In the genomic region with DNA sequence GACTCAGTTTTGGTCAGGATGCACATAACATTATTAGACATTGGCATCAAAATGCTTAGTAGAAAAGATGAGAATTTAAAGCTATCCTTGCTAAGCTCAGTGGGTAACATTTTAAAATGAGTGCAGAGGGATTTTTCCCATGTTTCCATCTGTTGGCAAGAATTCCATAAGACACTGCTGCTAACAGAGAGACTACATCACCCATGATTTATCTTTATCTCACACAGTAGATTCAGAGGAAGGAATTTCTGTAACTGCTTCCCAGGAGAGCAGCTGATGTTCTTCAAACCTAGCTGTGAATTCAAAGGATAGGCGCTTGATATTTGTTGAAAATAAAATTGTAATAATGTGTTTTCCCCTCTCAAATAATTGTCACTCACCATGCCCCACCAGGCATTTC, we compare ENCODE assay signal across 21 mouse cellular contexts.
A peak's percentile ranks its signal among the peaks of the same experiment; 100 is the strongest.
DNase-seq lines count a peak whose midpoint lies in the region; ATAC-seq and TF ChIP-seq lines count a peak whose summit lies in the region.
"Had no signal": no experiment of that assay in that cellular context is flagged by ENCODE, and none has a peak within 500 bp of the region (broad histone marks: within the 10 kb centered on the region; RNA-seq: fewer than 3 reads in every experiment).

No protein-coding gene starts in this region.

- no peak overlapping the region for H3K4me2 ChIP-seq in intestine, embryonic 14.5 days (ENCODE audit: low read length)
- H3K4me2 ChIP-seq in intestine, embryonic 16.5 days (ENCODE audit: low read depth, low read length): no peak overlapping the region
- H3K4me2 ChIP-seq in lung, embryonic 14.5 days: no peak overlapping the region
- H3K4me2 ChIP-seq in midbrain, embryonic 14.5 days (ENCODE audit: low read length): no peak overlapping the region
- H3K4me2 ChIP-seq: embryonic facial prominence, embryonic 12.5 days; forebrain, embryonic 12.5 days had no signal

- DNase-seq in frontal cortex, postnatal 14 days (ENCODE audit: low spot score in 2 of 2): no peak
- DNase-seq in intestine, embryonic 14.5 days (ENCODE audit: low spot score): no peak
- peak; percentile 57 for DNase-seq in lung, embryonic 14.5 days
- no peak for DNase-seq in lung, adult 18-20 months
- DNase-seq in brain, adult 2 months (ENCODE audit: low read depth, low spot score): peak; percentile 39
- no peak for DNase-seq in midbrain, embryonic 14.5 days
- DNase-seq: adrenal gland, adult 2 months; adrenal gland, postnatal 10 days; adrenal gland, postnatal 25 days; cerebellum, adult 11-12 months; cerebellum, adult 2 months; cerebellum, adult 9-10 months; cerebellum, postnatal 10 days; cerebellum, postnatal 25 days had no signal

- no peaks in the 10 kb centered on the region for H3K4me1 ChIP-seq in intestine, embryonic 14.5 days (replicated peaks; ENCODE audit: control insufficient read depth, insufficient read depth, low read length)
- no peaks in the 10 kb centered on the region for H3K4me1 ChIP-seq in intestine, embryonic 16.5 days (ENCODE audit: control insufficient read depth, insufficient read depth, low read length)
- H3K4me1 ChIP-seq in lung, embryonic 14.5 days (ENCODE audit: insufficient read depth): peaks cover 6% of the 10 kb centered on the region; the same call in 1 of the 2 replicates
- H3K4me1 ChIP-seq in midbrain, embryonic 14.5 days (ENCODE audit: control insufficient read depth, insufficient read depth, low read length): no peaks in the 10 kb centered on the region; the same call in 1 of the 2 replicates
- H3K4me1 ChIP-seq: embryonic facial prominence, embryonic 12.5 days had no signal

- H3K36me3 ChIP-seq in intestine, embryonic 14.5 days (ENCODE audit: control insufficient read depth, insufficient read depth, low read length): no peaks in the 10 kb centered on the region
- H3K36me3 ChIP-seq in intestine, embryonic 16.5 days (ENCODE audit: control insufficient read depth, insufficient read depth, low read length): no peaks in the 10 kb centered on the region
- H3K36me3 ChIP-seq in lung, embryonic 14.5 days (ENCODE audit: insufficient read depth): no peaks in the 10 kb centered on the region
- no peaks in the 10 kb centered on the region for H3K36me3 ChIP-seq in midbrain, embryonic 14.5 days (ENCODE audit: control insufficient read depth, insufficient read depth, low read length)
- H3K36me3 ChIP-seq: embryonic facial prominence, embryonic 10.5 days; embryonic facial prominence, embryonic 12.5 days; forebrain, embryonic 12.5 days had no signal

- peak overlapping the region; percentile 43; the same call in 1 of the 2 replicates for H3K27ac ChIP-seq in intestine, embryonic 14.5 days (ENCODE audit: low read depth)
- no peak overlapping the region for H3K27ac ChIP-seq in intestine, embryonic 16.5 days (ENCODE audit: low read length)
- H3K27ac ChIP-seq in lung, embryonic 14.5 days (ENCODE audit: low read depth): no peak overlapping the region
- H3K27ac ChIP-seq in midbrain, embryonic 14.5 days (replicated peaks; ENCODE audit: low read depth, low read length): no peak overlapping the region
- H3K27ac ChIP-seq: embryonic facial prominence, embryonic 10.5 days; embryonic facial prominence, embryonic 12.5 days; forebrain, embryonic 12.5 days had no signal

- no peaks in the 10 kb centered on the region for H3K27me3 ChIP-seq in intestine, embryonic 14.5 days (replicated peaks; ENCODE audit: control insufficient read depth, insufficient read depth, low read length)
- no peaks in the 10 kb centered on the region for H3K27me3 ChIP-seq in intestine, embryonic 16.5 days (replicated peaks; ENCODE audit: control insufficient read depth, insufficient read depth, low read length)
- H3K27me3 ChIP-seq in lung, embryonic 14.5 days (ENCODE audit: insufficient read depth, low read length): no peaks in the 10 kb centered on the region
- H3K27me3 ChIP-seq in midbrain, embryonic 14.5 days (ENCODE audit: control insufficient read depth, insufficient read depth, low read length): no peaks in the 10 kb centered on the region
- H3K27me3 ChIP-seq: embryonic facial prominence, embryonic 12.5 days; forebrain, embryonic 12.5 days had no signal

- no peaks in the 10 kb centered on the region for H3K9me3 ChIP-seq in intestine, embryonic 14.5 days (ENCODE audit: control insufficient read depth, low read length)
- no peaks in the 10 kb centered on the region for H3K9me3 ChIP-seq in intestine, embryonic 16.5 days (ENCODE audit: control insufficient read depth, low read length)
- no peaks in the 10 kb centered on the region for H3K9me3 ChIP-seq in lung, embryonic 14.5 days (ENCODE audit: low read depth, low read length)
- H3K9me3 ChIP-seq in midbrain, embryonic 14.5 days (ENCODE audit: control insufficient read depth, low read length): no peaks in the 10 kb centered on the region
- H3K9me3 ChIP-seq: embryonic facial prominence, embryonic 10.5 days; embryonic facial prominence, embryonic 12.5 days; forebrain, embryonic 12.5 days had no signal

- H3K4me3 ChIP-seq in intestine, embryonic 14.5 days (ENCODE audit: low read depth, low read length): no peak overlapping the region
- H3K4me3 ChIP-seq in intestine, embryonic 16.5 days (ENCODE audit: low read length): no peak overlapping the region
- H3K4me3 ChIP-seq in lung, embryonic 14.5 days (ENCODE audit: low read depth, low read length): no peak overlapping the region
- no peak overlapping the region for H3K4me3 ChIP-seq in midbrain, embryonic 14.5 days (replicated peaks; ENCODE audit: low read depth, low read length)
- H3K4me3 ChIP-seq: embryonic facial prominence, embryonic 10.5 days; embryonic facial prominence, embryonic 12.5 days; forebrain, embryonic 12.5 days had no signal

- 56% methylated on average over 1 of the region's 1 CpGs for WGBS in intestine, embryonic 14.5 days
- 62% methylated on average over 1 of the region's 1 CpGs for WGBS in intestine, embryonic 16.5 days
- 51% methylated on average over 1 of the region's 1 CpGs for WGBS in lung, embryonic 14.5 days
- 90% methylated on average over 1 of the region's 1 CpGs for WGBS in midbrain, embryonic 14.5 days

- H3K9ac ChIP-seq in intestine, embryonic 14.5 days (ENCODE audit: low read length): no peak overlapping the region
- H3K9ac ChIP-seq in intestine, embryonic 16.5 days (ENCODE audit: low read depth, low read length): no peak overlapping the region
- H3K9ac ChIP-seq in lung, embryonic 14.5 days: no peak overlapping the region
- no peak overlapping the region for H3K9ac ChIP-seq in midbrain, embryonic 14.5 days (replicated peaks; ENCODE audit: low read length)
- H3K9ac ChIP-seq: embryonic facial prominence, embryonic 12.5 days; forebrain, embryonic 12.5 days had no signal

- no peak for TF ChIP-seq CTCF in lung, embryonic 14.5 days (IDR thresholded peaks at IDR 0.05; ENCODE audit: low read depth)

- peak; percentile 92 for ATAC-seq in frontal cortex, adult (ENCODE audit: low TSS enrichment)
- ATAC-seq in intestine, embryonic 14.5 days (replicated peaks; ENCODE audit: low FRiP score, low TSS enrichment, low read depth): no peak
- no peak; the same call in 1 of the 2 replicates for ATAC-seq in intestine, embryonic 16.5 days
- peak; percentile 42; the same call in 1 of the 2 replicates for ATAC-seq in lung, embryonic 14.5 days (ENCODE audit: insufficient read depth)
- no peak for ATAC-seq in midbrain, embryonic 14.5 days (ENCODE audit: low FRiP score, low TSS enrichment)
- ATAC-seq: forebrain, embryonic 14.5 days; forebrain, embryonic 16.5 days had no signal

Comparison
In these comparisons a context has a peak if more than half of its experiments do, and no peak if none do; other contexts are left out.
1. DNase-seq: peak in lung, embryonic 14.5 days (single experiment) and brain, adult 2 months (single experiment); none in frontal cortex, postnatal 14 days (0 of 2), intestine, embryonic 14.5 days (single experiment), lung, adult 18-20 months (0 of 2) and midbrain, embryonic 14.5 days (single experiment).
2. ATAC-seq: peak in frontal cortex, adult (single experiment) and lung, embryonic 14.5 days (single experiment); none in intestine, embryonic 14.5 days (single experiment), intestine, embryonic 16.5 days (single experiment) and midbrain, embryonic 14.5 days (single experiment).